Mouse (Mus musculus): ENCODE measurements around the gene Bpi. TPM values are rescaled to one million over a fixed set of nuclear protein-coding genes. Genes with fewer than 3 reads are reported as not detected.

Bpi gene
- polyA plus RNA-seq, 1 experiment = 0.32 TPM

- 94% methylated on average over 8 of the region's 8 CpGs for WGBS
- H3K4me3 ChIP-seq (ENCODE audit: control insufficient read depth, insufficient read depth, low read length) = no peak overlapping the region
- H3K4me1 ChIP-seq (replicated peaks; ENCODE audit: control insufficient read depth, insufficient read depth, low read length) = no peaks in the 10 kb centered on the region
- H3K36me3 ChIP-seq (ENCODE audit: control insufficient read depth, insufficient read depth, low read length) = no peaks in the 10 kb centered on the region
- no peak for DNase-seq
- no peaks in the 10 kb centered on the region for H3K27me3 ChIP-seq (ENCODE audit: control insufficient read depth, insufficient read depth, low read length)
- TF ChIP-seq POLR2A (IDR thresholded peaks at IDR 0.05; ENCODE audit: control insufficient read depth, extremely low read depth, insufficient read depth, low read length, poor library complexity) (no peak), CTCF (IDR thresholded peaks at IDR 0.05; ENCODE audit: borderline replicate concordance, control insufficient read depth, extremely low read depth, insufficient read depth, low read length, poor library complexity) (no peak)
- no peak overlapping the region for H3K27ac ChIP-seq (ENCODE audit: control insufficient read depth, insufficient read depth, low read length)
These were observed 41.4 kb upstream of the Bpi start for GRCm38 (mm10) chr2:158216510-158216909.

GRCm38 (mm10) chr2:158219562-158219961 lies 38.3 kb upstream of the Bpi start:
- Histone ChIP-seq H3K4me3 (ENCODE audit: control insufficient read depth, insufficient read depth, low read length) (no peak overlapping the region), H3K27me3 (ENCODE audit: control insufficient read depth, insufficient read depth, low read length) (no peaks in the 10 kb centered on the region), H3K27ac (ENCODE audit: control insufficient read depth, insufficient read depth, low read length) (no peak overlapping the region), H3K36me3 (ENCODE audit: control insufficient read depth, insufficient read depth, low read length) (no peaks in the 10 kb centered on the region), H3K4me1 (replicated peaks; ENCODE audit: control insufficient read depth, insufficient read depth, low read length) (no peaks in the 10 kb centered on the region)
- WGBS = 67% methylated on average over 2 of the region's 2 CpGs
- DNase-seq = no peak
- TF ChIP-seq CTCF (IDR thresholded peaks at IDR 0.05; ENCODE audit: borderline replicate concordance, control insufficient read depth, extremely low read depth, insufficient read depth, low read length, poor library complexity) (no peak), POLR2A (IDR thresholded peaks at IDR 0.05; ENCODE audit: control insufficient read depth, extremely low read depth, insufficient read depth, low read length, poor library complexity) (no peak)

- H3K4me3 ChIP-seq (ENCODE audit: control insufficient read depth, insufficient read depth, low read length) = no peak overlapping the region
- no peak overlapping the region for H3K27ac ChIP-seq (ENCODE audit: control insufficient read depth, insufficient read depth, low read length)
- H3K4me1 ChIP-seq (replicated peaks; ENCODE audit: control insufficient read depth, insufficient read depth, low read length) = no peaks in the 10 kb centered on the region
- no peak for DNase-seq
- WGBS = 64% methylated on average over 9 of the region's 9 CpGs
- no peaks in the 10 kb centered on the region for H3K27me3 ChIP-seq (ENCODE audit: control insufficient read depth, insufficient read depth, low read length)
- no peak for TF ChIP-seq POLR2A (IDR thresholded peaks at IDR 0.05; ENCODE audit: control insufficient read depth, extremely low read depth, insufficient read depth, low read length, poor library complexity)
- no peak for TF ChIP-seq CTCF (IDR thresholded peaks at IDR 0.05; ENCODE audit: borderline replicate concordance, control insufficient read depth, extremely low read depth, insufficient read depth, low read length, poor library complexity)
- no peaks in the 10 kb centered on the region for H3K36me3 ChIP-seq (ENCODE audit: control insufficient read depth, insufficient read depth, low read length)
These were observed 36.3 kb upstream of the Bpi start for GRCm38 (mm10) chr2:158221446-158222084.

DNA sequence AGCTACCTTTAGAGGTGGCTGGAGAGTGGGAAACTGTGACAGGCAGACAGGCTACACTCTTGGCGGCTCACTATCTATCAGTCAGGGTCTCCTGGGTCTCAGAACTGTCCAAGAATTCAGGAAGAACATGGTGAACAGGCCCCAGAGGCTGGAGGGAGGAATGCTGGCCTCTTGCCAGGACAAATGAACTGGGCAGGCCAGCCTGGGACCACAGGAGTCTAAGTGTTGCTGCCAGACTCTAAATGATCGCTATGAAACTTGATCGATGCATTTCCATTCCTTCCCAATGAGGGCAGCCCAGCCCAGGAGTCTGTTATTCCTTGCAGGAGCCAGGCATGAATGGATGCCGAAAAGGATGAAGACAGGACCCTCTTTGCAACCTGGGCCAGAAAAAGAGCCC lies 35.2 kb upstream of the Bpi start:
- no peak overlapping the region for H3K4me3 ChIP-seq (ENCODE audit: control insufficient read depth, insufficient read depth, low read length)
- TF ChIP-seq POLR2A (IDR thresholded peaks at IDR 0.05; ENCODE audit: control insufficient read depth, extremely low read depth, insufficient read depth, low read length, poor library complexity) = no peak
- no peak for TF ChIP-seq CTCF (IDR thresholded peaks at IDR 0.05; ENCODE audit: borderline replicate concordance, control insufficient read depth, extremely low read depth, insufficient read depth, low read length, poor library complexity)
- no peaks in the 10 kb centered on the region for H3K36me3 ChIP-seq (ENCODE audit: control insufficient read depth, insufficient read depth, low read length)
- no peak for DNase-seq
- no peaks in the 10 kb centered on the region for H3K27me3 ChIP-seq (ENCODE audit: control insufficient read depth, insufficient read depth, low read length)
- 87% methylated on average over 4 of the region's 4 CpGs for WGBS
- no peak overlapping the region for H3K27ac ChIP-seq (ENCODE audit: control insufficient read depth, insufficient read depth, low read length)
- H3K4me1 ChIP-seq (replicated peaks; ENCODE audit: control insufficient read depth, insufficient read depth, low read length) = no peaks in the 10 kb centered on the region

DNA sequence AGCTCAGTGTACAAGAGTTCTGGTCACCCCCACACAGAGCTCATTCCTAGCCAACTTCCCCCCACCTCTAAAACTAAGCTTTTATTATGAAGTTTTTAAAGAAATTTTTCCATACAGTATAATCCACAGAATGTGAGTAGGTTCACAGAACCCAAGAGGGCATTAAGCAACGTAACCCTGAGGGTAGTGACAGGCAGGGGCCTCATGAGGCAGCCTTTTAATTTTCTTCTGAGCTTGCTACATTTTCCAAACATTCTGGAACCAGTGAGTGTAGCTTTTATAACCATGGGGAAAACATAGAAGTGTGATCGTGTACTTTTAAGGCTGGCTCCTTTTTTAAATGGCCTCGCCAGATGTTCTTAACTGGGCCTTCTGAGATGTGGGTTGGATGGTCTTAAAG lies 34.4 kb upstream of the Bpi start:
- H3K27ac ChIP-seq (ENCODE audit: control insufficient read depth, insufficient read depth, low read length) = no peak overlapping the region
- H3K4me3 ChIP-seq (ENCODE audit: control insufficient read depth, insufficient read depth, low read length) = no peak overlapping the region
- WGBS = 90% methylated on average over 3 of the region's 3 CpGs
- no peak for TF ChIP-seq CTCF (IDR thresholded peaks at IDR 0.05; ENCODE audit: borderline replicate concordance, control insufficient read depth, extremely low read depth, insufficient read depth, low read length, poor library complexity)
- TF ChIP-seq POLR2A (IDR thresholded peaks at IDR 0.05; ENCODE audit: control insufficient read depth, extremely low read depth, insufficient read depth, low read length, poor library complexity) = no peak
- DNase-seq = no peak
- no peaks in the 10 kb centered on the region for H3K36me3 ChIP-seq (ENCODE audit: control insufficient read depth, insufficient read depth, low read length)
- no peaks in the 10 kb centered on the region; the same call in 1 of the 2 replicates for H3K27me3 ChIP-seq (ENCODE audit: control insufficient read depth, insufficient read depth, low read length)
- H3K4me1 ChIP-seq (replicated peaks; ENCODE audit: control insufficient read depth, insufficient read depth, low read length) = no peaks in the 10 kb centered on the region

DNA sequence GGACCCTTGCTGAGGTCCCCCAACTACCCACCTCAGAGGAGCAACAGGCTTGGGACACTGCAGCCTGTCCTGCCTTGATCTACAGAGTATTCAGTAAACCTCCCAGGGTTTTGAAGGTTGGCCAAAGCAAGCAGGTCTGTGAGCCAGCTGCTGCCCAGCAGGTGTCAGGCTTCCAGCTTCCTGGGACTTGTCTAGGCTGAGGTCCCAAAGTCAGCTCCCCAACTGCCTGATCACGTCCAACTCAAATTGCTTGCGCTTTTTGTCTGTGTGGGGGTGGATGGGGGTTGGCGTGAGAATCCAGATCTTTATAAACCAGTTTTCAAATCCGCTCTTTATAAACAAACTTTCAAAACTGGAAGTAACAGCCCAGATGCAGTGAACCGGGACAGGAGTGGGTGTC lies 32.6 kb upstream of the Bpi start:
- no peak overlapping the region for H3K27ac ChIP-seq (ENCODE audit: control insufficient read depth, insufficient read depth, low read length)
- H3K4me3 ChIP-seq (ENCODE audit: control insufficient read depth, insufficient read depth, low read length) = no peak overlapping the region
- H3K36me3 ChIP-seq (ENCODE audit: control insufficient read depth, insufficient read depth, low read length) = no peaks in the 10 kb centered on the region
- no peak for DNase-seq
- no peaks in the 10 kb centered on the region for H3K4me1 ChIP-seq (replicated peaks; ENCODE audit: control insufficient read depth, insufficient read depth, low read length)
- TF ChIP-seq POLR2A (IDR thresholded peaks at IDR 0.05; ENCODE audit: control insufficient read depth, extremely low read depth, insufficient read depth, low read length, poor library complexity) (no peak), CTCF (IDR thresholded peaks at IDR 0.05; ENCODE audit: borderline replicate concordance, control insufficient read depth, extremely low read depth, insufficient read depth, low read length, poor library complexity) (no peak)
- 83% methylated on average over 5 of the region's 5 CpGs for WGBS
- no peaks in the 10 kb centered on the region; the same call in 1 of the 2 replicates for H3K27me3 ChIP-seq (ENCODE audit: control insufficient read depth, insufficient read depth, low read length)
